Mouse (Mus musculus): ENCODE measurements around the gene Smim4.

Smim4 gene

GRCm38 (mm10) chr14:31128826-31129219 lies at the start of gene Smim4:
Smim4 (minus strand) TSS chr14:31128956.
- peak; percentile 95 for DNase-seq (ENCODE audit: low spot score)

- no peak for DNase-seq (ENCODE audit: low spot score)
Measured at GRCm38 (mm10) chr14:31177715-31178114, 49.0 kb upstream of the Smim4 start.

- no peak for DNase-seq (ENCODE audit: low spot score)
Measured at GRCm38 (mm10) chr14:31177287-31177686, 48.5 kb upstream of the Smim4 start.

GRCm38 (mm10) chr14:31173537-31173936 lies 44.8 kb upstream of the Smim4 start:
- no peak for DNase-seq (ENCODE audit: low spot score)

GRCm38 (mm10) chr14:31172781-31173455 lies 44.2 kb upstream of the Smim4 start:
- DNase-seq (ENCODE audit: low spot score) = no peak

- DNase-seq (ENCODE audit: low spot score) = no peak
Measured at GRCm38 (mm10) chr14:31171821-31172220, 43.1 kb upstream of the Smim4 start.

GRCm38 (mm10) chr14:31171386-31171785 lies 42.6 kb upstream of the Smim4 start:
- no peak for DNase-seq (ENCODE audit: low spot score)

GRCm38 (mm10) chr14:31170963-31171362 lies 42.2 kb upstream of the Smim4 start:
- no peak for DNase-seq (ENCODE audit: low spot score)

- DNase-seq (ENCODE audit: low spot score) = no peak
Measured at GRCm38 (mm10) chr14:31169508-31169907, 40.8 kb upstream of the Smim4 start.

GRCm38 (mm10) chr14:31168425-31168824 lies 39.7 kb upstream of the Smim4 start, which contains the start of gene Stab1:
Stab1 (minus strand) TSS chr14:31168641.
- DNase-seq (ENCODE audit: low spot score) = no peak

GRCm38 (mm10) chr14:31166827-31167226 lies 38.1 kb upstream of the Smim4 start:
- no peak for DNase-seq (ENCODE audit: low spot score)

GRCm38 (mm10) chr14:31165991-31166630 lies 37.4 kb upstream of the Smim4 start:
- DNase-seq (ENCODE audit: low spot score) = no peak

- no peak for DNase-seq (ENCODE audit: low spot score)
Measured at GRCm38 (mm10) chr14:31165458-31165857, 36.7 kb upstream of the Smim4 start.

GRCm38 (mm10) chr14:31165010-31165409 lies 36.3 kb upstream of the Smim4 start:
- DNase-seq (ENCODE audit: low spot score) = no peak

- no peak for DNase-seq (ENCODE audit: low spot score)
Measured at GRCm38 (mm10) chr14:31164067-31164466, 35.3 kb upstream of the Smim4 start.

- no peak for DNase-seq (ENCODE audit: low spot score)
Measured at GRCm38 (mm10) chr14:31161638-31162037, 32.9 kb upstream of the Smim4 start.

- DNase-seq (ENCODE audit: low spot score) = no peak
Measured at GRCm38 (mm10) chr14:31161191-31161590, 32.4 kb upstream of the Smim4 start.

- DNase-seq (ENCODE audit: low spot score) = no peak
Measured at GRCm38 (mm10) chr14:31160196-31161150, 31.7 kb upstream of the Smim4 start.

GRCm38 (mm10) chr14:31145694-31146093 lies 16.9 kb upstream of the Smim4 start:
- DNase-seq (ENCODE audit: low spot score) = no peak

- DNase-seq (ENCODE audit: low spot score) = no peak
Measured at GRCm38 (mm10) chr14:31141011-31141410, 12.3 kb upstream of the Smim4 start.

- DNase-seq (ENCODE audit: low spot score) = no peak
Measured at GRCm38 (mm10) chr14:31140141-31140540, 11.4 kb upstream of the Smim4 start.

GRCm38 (mm10) chr14:31139666-31140065 lies 10.9 kb upstream of the Smim4 start:
- no peak for DNase-seq (ENCODE audit: low spot score)
